Mouse (Mus musculus) macrophage (primary cell): ENCODE data around the gene Tada2b. TPM values are rescaled to one million over a fixed set of nuclear protein-coding genes. Genes with fewer than 3 reads are reported as not detected.
A peak's percentile ranks its signal among the peaks of the same experiment; 100 is the strongest.

Source experiments
- H3K27ac ChIP-seq: fragments of 350-480 bp; formaldehyde crosslinking; 2 replicates; pipeline ENCODE4 v1.9.0; 2021
- H3K36me3 ChIP-seq: fragments of 350-480 bp; formaldehyde crosslinking; 2 replicates; pipeline ENCODE4 v1.9.0; 2021; ENCODE audit errors: inconsistent target
- H3K4me3 ChIP-seq: fragments of 350-480 bp; formaldehyde crosslinking; 2 replicates; pipeline ENCODE4 v1.9.0; 2021; ENCODE audit errors: inconsistent target
- H3K79me2 ChIP-seq: fragments of 350-480 bp; formaldehyde crosslinking; 2 replicates; pipeline ENCODE4 v1.9.0; 2021; ENCODE audit errors: inconsistent target
- WGBS: methylation state at CpG from one replicate; pipeline ENCODE4 v1.1.7; 2026; ENCODE audit warnings: inconsistent platforms; ENCODE audit not compliant: missing documents; 5-methylcytosine and 5-hydroxymethylcytosine counted together
- polyA plus RNA-seq: library from polyadenylated mRNA; stranded (reverse); fragments of 250-400 nt; gene quantifications from 3 replicates; pipeline ENCODE4 v1.2.4, GENCODE M21; 2018; ENCODE audit warnings: inconsistent platforms

Gene Tada2b
- polyA plus RNA-seq, 1 experiment from 2014 or later = 9.8 TPM

DNA sequence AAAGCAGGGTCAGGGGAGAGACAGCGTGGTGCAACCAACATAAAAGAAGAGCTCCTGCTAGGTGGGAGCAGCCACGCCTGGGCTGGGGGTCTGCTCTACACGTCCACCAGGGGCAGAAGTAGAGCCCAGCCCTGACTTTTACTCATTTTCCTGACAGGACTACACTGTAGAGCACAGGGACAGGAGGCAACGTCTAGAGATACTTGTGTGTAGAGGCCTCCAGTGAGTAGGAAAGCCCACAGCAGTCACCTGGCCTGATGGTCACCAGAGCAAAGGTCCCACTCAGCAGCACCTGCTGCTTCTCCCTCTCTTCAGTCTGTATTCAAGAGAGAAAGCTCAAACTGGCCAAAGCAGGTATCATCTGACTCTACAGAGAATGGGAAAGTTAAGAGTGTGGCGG is 21.6 kb upstream of the Tada2b start:
- WGBS = 88% methylated on average over 5 of the region's 5 CpGs
- no peak overlapping the region for H3K27ac ChIP-seq
- H3K4me3 ChIP-seq = no peak overlapping the region
- peaks cover 98% of the 10 kb centered on the region for H3K36me3 ChIP-seq
- no peaks in the 10 kb centered on the region for H3K79me2 ChIP-seq

DNA sequence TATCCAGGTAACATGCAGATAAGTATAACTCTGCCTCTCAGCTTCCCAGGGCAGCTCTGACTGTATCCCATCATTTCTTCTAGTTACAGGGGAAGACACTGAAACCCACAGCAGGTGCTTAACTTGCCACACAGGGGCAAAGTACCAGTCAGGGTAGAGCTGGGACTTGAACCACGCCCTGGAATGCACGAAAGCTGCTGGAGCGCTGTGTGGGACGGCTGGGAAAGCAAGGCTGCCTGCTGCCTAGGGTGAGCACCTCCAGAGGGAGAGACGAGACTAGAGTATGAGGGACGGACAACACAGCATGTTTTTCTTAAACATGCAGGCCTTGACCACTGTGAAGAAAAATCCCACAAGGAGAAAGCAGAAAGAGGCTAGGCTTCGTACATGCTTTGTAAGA is 21.1 kb upstream of the Tada2b start:
- no peak overlapping the region for H3K27ac ChIP-seq
- H3K79me2 ChIP-seq = no peaks in the 10 kb centered on the region
- 92% methylated on average over 7 of the region's 7 CpGs for WGBS
- H3K36me3 ChIP-seq = peaks cover 97% of the 10 kb centered on the region
- no peak overlapping the region for H3K4me3 ChIP-seq

- Histone ChIP-seq H3K27ac (no peak overlapping the region), H3K36me3 (peaks cover 68% of the 10 kb centered on the region), H3K4me3 (no peak overlapping the region), H3K79me2 (no peaks in the 10 kb centered on the region)
- 95% methylated on average over 9 of the region's 9 CpGs for WGBS
Observed at GRCm38 (mm10) chr5:36494709-36495108, 10.6 kb upstream of the Tada2b start.

GRCm38 (mm10) chr5:36493919-36494318 is 9.8 kb upstream of the Tada2b start:
- WGBS = 92% methylated on average over 5 of the region's 6 CpGs
- Histone ChIP-seq H3K36me3 (peaks cover 65% of the 10 kb centered on the region), H3K4me3 (no peak overlapping the region), H3K79me2 (no peaks in the 10 kb centered on the region), H3K27ac (no peak overlapping the region)

DNA sequence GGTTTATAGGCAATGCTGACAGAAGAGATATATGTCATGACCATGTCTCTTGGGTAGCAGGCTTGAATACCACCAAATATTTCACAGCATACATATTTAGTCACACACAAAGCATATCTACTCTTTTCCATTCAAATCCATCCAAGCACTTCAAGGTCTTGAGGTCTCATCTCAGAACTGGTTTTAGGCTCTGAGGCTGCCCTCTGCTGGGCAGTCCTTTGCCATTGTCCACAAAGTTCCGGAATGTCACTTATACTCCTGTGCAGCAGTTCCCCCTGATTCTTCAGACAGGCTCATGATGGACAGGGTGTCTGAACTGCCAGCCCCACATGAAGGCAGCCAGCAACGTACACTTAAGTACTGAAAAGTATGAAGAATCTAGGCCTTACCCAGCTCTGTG is 5.1 kb upstream of the Tada2b start:
- WGBS = 92% methylated on average over 1 of the region's 2 CpGs
- no peak overlapping the region for H3K4me3 ChIP-seq
- peaks cover 30% of the 10 kb centered on the region for H3K36me3 ChIP-seq
- H3K79me2 ChIP-seq = no peaks in the 10 kb centered on the region
- no peak overlapping the region for H3K27ac ChIP-seq

DNA sequence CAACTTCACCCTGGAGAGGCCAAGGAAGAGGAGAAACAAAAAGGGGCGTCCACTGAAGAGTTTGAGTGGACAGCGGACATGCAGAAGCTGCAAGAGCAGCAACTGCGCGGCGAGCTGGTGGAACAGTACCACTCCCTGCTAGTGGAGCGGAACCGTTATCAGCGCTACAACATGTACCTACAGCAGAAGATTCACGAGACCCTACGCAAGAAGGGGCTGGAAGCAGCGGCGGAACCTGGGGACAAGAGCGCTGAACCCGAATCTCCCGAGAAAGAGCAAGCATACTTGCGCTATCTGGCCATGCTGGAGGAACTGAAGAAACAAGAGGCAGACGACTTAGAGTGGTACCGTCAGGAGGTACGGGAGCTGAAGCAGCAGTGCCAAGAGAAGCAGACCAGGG is 1.2 kb upstream of the Tada2b start:
- peaks cover 33% of the 10 kb centered on the region; the same call in 1 of the 2 replicates for H3K79me2 ChIP-seq
- no peak overlapping the region for H3K27ac ChIP-seq
- 34% methylated on average over 19 of the region's 19 CpGs for WGBS
- H3K36me3 ChIP-seq = no peaks in the 10 kb centered on the region
- peak overlapping the region; percentile 22 for H3K4me3 ChIP-seq

DNA sequence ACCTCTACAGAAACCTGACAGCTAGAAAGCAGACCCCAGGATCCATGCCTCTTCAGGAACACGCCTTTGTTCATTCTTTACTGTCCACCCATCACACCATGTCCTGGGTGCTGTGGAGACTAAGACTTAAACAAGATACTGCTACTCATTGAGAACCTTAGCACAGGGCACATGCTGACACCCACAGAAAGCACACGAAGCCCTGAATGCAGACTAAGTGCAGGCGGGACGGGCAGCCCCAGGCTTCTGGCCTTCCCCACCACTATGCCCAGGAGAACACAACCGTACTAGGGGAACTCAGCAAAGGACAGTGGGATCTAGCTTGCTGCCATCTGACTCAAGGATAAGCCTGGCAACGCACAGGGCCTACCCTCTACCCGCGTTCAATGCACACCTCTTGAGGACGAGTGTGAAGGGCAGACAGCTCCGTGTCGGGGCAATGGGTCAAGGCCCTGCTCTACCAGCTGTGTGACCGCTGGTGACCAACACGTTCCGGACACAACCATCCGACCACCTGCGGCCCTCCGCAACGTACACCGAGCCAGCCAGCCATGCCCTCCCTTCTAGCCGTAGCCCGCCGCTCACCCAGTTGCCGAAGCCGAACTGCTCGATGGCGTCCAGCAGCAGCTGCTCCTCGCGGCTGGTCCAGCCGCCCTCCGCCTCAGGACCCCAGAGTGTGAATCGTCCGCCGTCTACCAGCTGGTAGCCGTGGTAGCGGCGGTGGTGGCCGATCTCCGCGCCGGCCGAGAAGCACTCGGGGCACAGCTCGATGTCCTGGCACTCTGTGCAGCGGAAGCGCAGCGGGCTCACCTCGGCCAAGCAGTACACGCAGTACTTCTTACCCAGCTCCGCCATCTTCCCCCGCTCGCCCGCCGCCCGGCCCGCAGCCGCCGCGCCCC is 633 bp downstream of the Tada2b start:
- no peaks in the 10 kb centered on the region for H3K36me3 ChIP-seq
- H3K79me2 ChIP-seq = peaks cover 52% of the 10 kb centered on the region; the same call in 1 of the 2 replicates
- H3K27ac ChIP-seq = no peak overlapping the region
- peak overlapping the region; percentile 49 for H3K4me3 ChIP-seq
- 7% methylated on average over 48 of the region's 58 CpGs for WGBS

GRCm38 (mm10) chr5:36481114-36481513 is 3.0 kb downstream of the Tada2b start:
- Histone ChIP-seq H3K4me3 (no peak overlapping the region), H3K27ac (no peak overlapping the region), H3K79me2 (peaks cover 60% of the 10 kb centered on the region; the same call in 1 of the 2 replicates), H3K36me3 (no peaks in the 10 kb centered on the region)
- WGBS = 57% methylated on average over 1 of the region's 1 CpGs

GRCm38 (mm10) chr5:36480398-36480797 is 3.7 kb downstream of the Tada2b start:
- H3K79me2 ChIP-seq = peaks cover 62% of the 10 kb centered on the region; the same call in 1 of the 2 replicates
- H3K36me3 ChIP-seq = no peaks in the 10 kb centered on the region
- no peak overlapping the region for H3K27ac ChIP-seq
- WGBS = 32% methylated on average over 4 of the region's 4 CpGs
- H3K4me3 ChIP-seq = no peak overlapping the region

DNA sequence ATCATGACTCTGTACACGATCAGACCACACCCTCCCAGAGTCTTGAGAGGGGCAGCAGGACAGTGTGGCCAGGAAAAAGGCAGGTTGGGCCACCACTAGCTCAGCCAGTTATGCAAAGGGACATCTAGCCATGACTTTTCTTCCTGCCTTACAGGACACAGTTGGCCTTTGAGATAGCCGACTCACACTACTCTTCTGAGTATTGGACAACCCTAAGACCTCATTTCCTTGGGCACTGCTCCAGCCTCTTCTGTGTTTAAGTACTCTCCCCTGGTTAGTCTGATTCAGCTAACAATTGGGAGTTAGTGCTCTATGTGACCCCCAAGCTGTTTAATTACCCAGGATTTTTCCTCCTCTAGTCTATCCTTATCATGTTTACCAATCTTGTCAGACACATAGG is 4.3 kb downstream of the Tada2b start:
- H3K36me3 ChIP-seq = no peaks in the 10 kb centered on the region
- WGBS = 65% methylated on average over 2 of the region's 2 CpGs
- H3K27ac ChIP-seq = no peak overlapping the region
- peaks cover 62% of the 10 kb centered on the region; the same call in 1 of the 2 replicates for H3K79me2 ChIP-seq
- no peak overlapping the region for H3K4me3 ChIP-seq

- H3K27ac ChIP-seq = no peak overlapping the region
- no peak overlapping the region for H3K4me3 ChIP-seq
- H3K36me3 ChIP-seq = no peaks in the 10 kb centered on the region
- peaks cover 62% of the 10 kb centered on the region; the same call in 1 of the 2 replicates for H3K79me2 ChIP-seq
- 77% methylated on average over 6 of the region's 6 CpGs for WGBS
Observed at GRCm38 (mm10) chr5:36478540-36479420, 5.3 kb downstream of the Tada2b start.

DNA sequence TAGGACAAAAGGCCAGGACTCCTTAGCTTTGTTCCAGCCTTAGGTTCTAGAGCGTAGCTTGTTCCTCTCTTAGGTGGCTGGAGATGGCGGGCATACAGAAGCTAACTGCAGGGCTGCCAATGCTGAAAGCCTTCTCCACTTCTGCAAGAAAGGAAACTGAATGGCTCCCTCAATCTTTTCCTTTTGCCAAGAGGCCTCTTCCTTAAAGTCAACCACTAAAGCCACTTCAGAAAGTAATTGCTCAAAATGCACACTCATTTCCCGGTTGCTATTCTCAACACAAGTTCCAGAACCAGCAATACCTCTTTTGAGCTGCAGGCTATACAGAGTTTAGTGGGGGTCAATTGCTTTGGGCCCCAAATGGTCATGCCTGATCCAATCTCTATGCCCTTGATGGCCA is 6.6 kb downstream of the Tada2b start:
- WGBS = 6% methylated on average over 3 of the region's 3 CpGs
- Histone ChIP-seq H3K36me3 (peaks cover 9% of the 10 kb centered on the region; the same call in 1 of the 2 replicates), H3K27ac (no peak overlapping the region), H3K4me3 (no peak overlapping the region), H3K79me2 (peaks cover 51% of the 10 kb centered on the region; the same call in 1 of the 2 replicates)

GRCm38 (mm10) chr5:36474283-36474682 is 9.8 kb downstream of the Tada2b start:
- peaks cover 39% of the 10 kb centered on the region for H3K36me3 ChIP-seq
- H3K79me2 ChIP-seq = peaks cover 27% of the 10 kb centered on the region
- H3K4me3 ChIP-seq = no peak overlapping the region
- no peak overlapping the region for H3K27ac ChIP-seq
- WGBS = 98% methylated on average over 5 of the region's 5 CpGs

DNA sequence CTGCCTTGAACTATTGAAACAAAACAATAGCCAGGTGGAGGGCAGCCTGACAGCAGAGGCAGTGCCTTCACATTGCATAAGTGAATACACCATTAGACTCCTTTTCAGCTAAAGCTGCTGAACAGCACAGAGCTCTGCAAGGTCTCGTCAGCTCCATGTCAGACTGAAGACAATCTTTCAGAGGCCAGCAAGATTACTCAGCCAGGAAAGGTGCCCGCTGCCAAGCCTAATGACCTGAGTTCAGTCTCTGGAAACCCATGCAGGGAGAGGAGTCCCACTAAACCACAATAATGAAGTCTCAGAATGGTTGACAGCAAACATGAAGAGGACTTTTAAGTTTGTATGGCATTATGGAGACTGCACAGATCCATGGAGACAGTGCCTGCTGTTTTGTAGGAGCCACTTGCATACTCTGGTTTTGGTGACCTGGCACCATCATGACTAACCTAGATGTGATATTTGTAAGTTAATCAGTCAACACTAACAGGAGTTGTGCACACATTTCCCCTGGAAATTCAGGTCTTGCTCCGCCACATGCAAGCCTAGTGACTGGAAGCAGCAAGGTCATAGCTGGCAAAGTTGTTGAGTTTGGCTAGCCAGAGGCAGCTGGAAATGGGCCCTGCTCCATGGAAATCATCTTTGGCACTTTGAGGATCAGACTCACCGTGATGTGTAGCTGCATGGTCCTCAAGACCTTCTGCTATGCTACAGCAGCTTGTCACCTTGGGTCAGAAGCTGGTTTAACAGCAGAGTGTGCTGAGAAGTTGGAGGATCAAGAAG is 11.0 kb downstream of the Tada2b start:
- H3K36me3 ChIP-seq = peaks cover 46% of the 10 kb centered on the region
- 96% methylated on average over 4 of the region's 4 CpGs for WGBS
- H3K79me2 ChIP-seq = peaks cover 27% of the 10 kb centered on the region

More for the DNA sequence above, 11.0 kb downstream of the Tada2b start:
- Histone ChIP-seq H3K4me3 (no peak overlapping the region), H3K27ac (no peak overlapping the region)
